Mouse (Mus musculus): ENCODE results near the gene Mecom. TPM values are rescaled to one million over a fixed set of nuclear protein-coding genes. Genes with fewer than 3 reads are reported as not detected.

Mecom gene
- polyA plus RNA-seq, 1 experiment from 2014 or later = 19.5 TPM

DNA sequence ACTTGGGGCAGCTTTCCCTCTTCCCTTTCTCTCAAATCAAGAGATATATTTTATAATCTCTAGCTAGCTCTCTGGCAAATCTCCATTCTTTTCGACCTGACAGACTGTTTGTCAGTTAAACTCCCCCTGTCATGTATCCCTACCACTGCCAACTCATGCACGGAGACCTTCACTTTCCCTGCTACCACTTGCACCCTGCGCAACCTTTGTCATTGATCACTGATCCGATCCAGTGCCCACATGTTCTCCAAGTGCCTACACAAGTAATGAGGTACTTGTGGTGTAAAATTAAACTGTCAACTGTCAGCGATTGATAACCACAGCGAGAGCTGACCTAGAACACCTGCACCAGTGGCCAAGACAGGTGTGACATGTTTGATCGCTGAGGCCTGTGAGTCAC is 95.3 kb downstream of the Mecom start:
- Histone ChIP-seq H3K4me2 (ENCODE audit: low read depth, low read length, severe bottlenecking) (no peak overlapping the region), H3K27ac (ENCODE audit: low read depth, low read length) (no peak overlapping the region), H3K4me1 (replicated peaks; ENCODE audit: control insufficient read depth, insufficient read depth, low read length) (no peaks in the 10 kb centered on the region), H3K4me3 (ENCODE audit: low read depth, low read length) (no peak overlapping the region), H3K9ac (ENCODE audit: low read length) (no peak overlapping the region), H3K9me3 (ENCODE audit: control insufficient read depth, low read length) (no peaks in the 10 kb centered on the region), H3K36me3 (ENCODE audit: control insufficient read depth, insufficient read depth, low read length) (no peaks in the 10 kb centered on the region), H3K27me3 (ENCODE audit: control insufficient read depth, insufficient read depth, low read length) (no peaks in the 10 kb centered on the region)
- WGBS = 89% methylated on average over 7 of the region's 7 CpGs
- ATAC-seq (replicated peaks; ENCODE audit: low FRiP score) = no peak
- no peak for DNase-seq (ENCODE audit: low spot score)

DNA sequence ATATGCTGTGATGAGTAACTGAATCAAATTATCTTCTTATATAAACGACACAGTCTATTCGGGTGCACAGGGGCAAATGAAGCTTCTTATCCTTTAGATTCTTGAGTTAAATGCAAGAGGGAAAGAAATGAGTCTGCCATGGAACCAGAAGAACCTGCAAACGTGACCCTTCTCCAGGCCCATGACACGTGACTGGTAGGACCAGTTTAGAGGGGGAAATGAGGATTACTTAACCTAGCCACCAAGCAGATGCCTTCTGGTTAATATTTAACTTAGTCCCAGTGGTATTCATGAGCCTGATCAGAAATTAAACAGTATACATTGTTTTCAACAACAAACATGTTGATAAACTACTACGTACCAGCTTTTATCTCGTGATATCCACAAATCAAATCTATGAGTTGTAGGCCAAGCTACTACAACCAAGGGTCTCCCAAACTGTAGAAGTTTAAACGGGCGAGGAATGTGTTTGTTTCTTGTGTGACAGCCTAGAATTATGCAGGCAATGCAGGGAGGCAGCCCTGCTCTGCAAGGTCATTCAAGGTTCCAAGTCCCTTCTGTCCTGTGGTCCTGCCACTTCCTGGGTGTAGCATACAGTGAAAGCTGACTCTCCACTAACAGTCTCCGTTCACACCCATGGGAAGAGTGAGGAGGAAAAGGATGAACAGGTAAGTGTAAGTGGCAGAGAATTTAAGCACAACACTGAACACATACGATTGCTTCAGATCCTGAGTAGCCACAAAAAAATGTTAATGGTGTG is 97.4 kb downstream of the Mecom start:
- Histone ChIP-seq H3K9ac (ENCODE audit: low read length) (no peak overlapping the region), H3K4me1 (replicated peaks; ENCODE audit: control insufficient read depth, insufficient read depth, low read length) (no peaks in the 10 kb centered on the region), H3K27ac (ENCODE audit: low read depth, low read length) (no peak overlapping the region), H3K4me3 (ENCODE audit: low read depth, low read length) (no peak overlapping the region), H3K4me2 (ENCODE audit: low read depth, low read length, severe bottlenecking) (no peak overlapping the region), H3K36me3 (ENCODE audit: control insufficient read depth, insufficient read depth, low read length) (no peaks in the 10 kb centered on the region), H3K9me3 (ENCODE audit: control insufficient read depth, low read length) (no peaks in the 10 kb centered on the region), H3K27me3 (ENCODE audit: control insufficient read depth, insufficient read depth, low read length) (no peaks in the 10 kb centered on the region)
- DNase-seq (ENCODE audit: low spot score) (no peak), ATAC-seq (replicated peaks; ENCODE audit: low FRiP score) (no peak)
- WGBS = 85% methylated on average over 10 of the region's 10 CpGs

DNA sequence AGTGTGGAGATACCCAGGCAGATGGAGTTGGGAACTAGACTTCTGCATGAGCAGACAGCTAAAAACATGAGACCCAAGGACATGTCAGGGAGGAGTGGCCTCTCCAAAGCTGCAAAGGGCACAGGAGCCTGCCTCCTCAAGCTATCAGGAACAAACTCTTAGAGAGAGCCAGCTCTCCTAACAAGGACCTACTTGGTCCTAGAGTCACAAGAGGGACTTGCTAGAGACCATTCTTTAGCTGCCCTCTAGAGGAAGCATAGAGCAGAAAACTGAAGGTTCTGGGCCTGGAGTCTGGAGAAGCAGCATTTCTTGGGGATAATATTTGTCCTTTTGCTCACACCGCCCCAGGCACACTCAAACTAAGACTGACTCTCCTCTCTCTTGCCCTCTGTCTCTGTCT is 99.2 kb downstream of the Mecom start:
- H3K4me2 ChIP-seq (ENCODE audit: low read depth, low read length, severe bottlenecking) = no peak overlapping the region

DNA sequence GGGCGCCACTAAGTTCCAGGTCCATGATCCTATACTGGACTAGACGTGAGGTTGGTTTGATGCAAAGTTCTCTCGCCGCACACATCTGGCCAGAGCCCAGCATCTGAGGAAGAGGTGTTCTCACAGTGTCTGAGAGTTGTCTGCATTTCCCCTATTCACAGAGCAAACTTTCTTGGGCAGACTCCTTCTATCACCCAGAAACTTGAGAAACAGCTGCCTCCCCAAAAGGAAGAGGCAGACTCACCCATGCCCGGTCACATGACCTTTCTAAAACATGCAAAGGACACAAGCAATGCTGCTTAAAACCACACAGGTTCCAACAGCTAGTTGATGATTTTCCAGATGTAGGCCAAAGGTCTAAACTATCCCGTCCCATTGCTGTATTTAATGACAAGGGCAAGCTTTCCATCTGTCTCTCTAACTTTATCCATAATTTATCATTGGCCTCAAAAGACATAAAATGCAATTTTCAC is 101.8 kb downstream of the Mecom start:
- Histone ChIP-seq H3K4me1 (replicated peaks; ENCODE audit: control insufficient read depth, insufficient read depth, low read length) (no peaks in the 10 kb centered on the region), H3K36me3 (ENCODE audit: control insufficient read depth, insufficient read depth, low read length) (no peaks in the 10 kb centered on the region), H3K4me2 (ENCODE audit: low read depth, low read length, severe bottlenecking) (no peak overlapping the region), H3K9me3 (ENCODE audit: control insufficient read depth, low read length) (no peaks in the 10 kb centered on the region), H3K27ac (ENCODE audit: low read depth, low read length) (no peak overlapping the region), H3K27me3 (ENCODE audit: control insufficient read depth, insufficient read depth, low read length) (no peaks in the 10 kb centered on the region), H3K4me3 (ENCODE audit: low read depth, low read length) (no peak overlapping the region), H3K9ac (ENCODE audit: low read length) (no peak overlapping the region)
- no peak for ATAC-seq (replicated peaks; ENCODE audit: low FRiP score)
- 93% methylated on average over 6 of the region's 6 CpGs for WGBS
- no peak for DNase-seq (ENCODE audit: low spot score)

More for the DNA sequence above, 99.2 kb downstream of the Mecom start:
- H3K9me3 ChIP-seq (ENCODE audit: control insufficient read depth, low read length) = no peaks in the 10 kb centered on the region
- no peak for ATAC-seq (replicated peaks; ENCODE audit: low FRiP score)
- WGBS = 78% methylated on average over 1 of the region's 1 CpGs
- no peaks in the 10 kb centered on the region for H3K27me3 ChIP-seq (ENCODE audit: control insufficient read depth, insufficient read depth, low read length)
- H3K9ac ChIP-seq (ENCODE audit: low read length) = no peak overlapping the region
- DNase-seq (ENCODE audit: low spot score) = no peak
- H3K4me3 ChIP-seq (ENCODE audit: low read depth, low read length) = no peak overlapping the region
- no peaks in the 10 kb centered on the region for H3K4me1 ChIP-seq (replicated peaks; ENCODE audit: control insufficient read depth, insufficient read depth, low read length)
- H3K27ac ChIP-seq (ENCODE audit: low read depth, low read length) = no peak overlapping the region
- H3K36me3 ChIP-seq (ENCODE audit: control insufficient read depth, insufficient read depth, low read length) = no peaks in the 10 kb centered on the region

DNA sequence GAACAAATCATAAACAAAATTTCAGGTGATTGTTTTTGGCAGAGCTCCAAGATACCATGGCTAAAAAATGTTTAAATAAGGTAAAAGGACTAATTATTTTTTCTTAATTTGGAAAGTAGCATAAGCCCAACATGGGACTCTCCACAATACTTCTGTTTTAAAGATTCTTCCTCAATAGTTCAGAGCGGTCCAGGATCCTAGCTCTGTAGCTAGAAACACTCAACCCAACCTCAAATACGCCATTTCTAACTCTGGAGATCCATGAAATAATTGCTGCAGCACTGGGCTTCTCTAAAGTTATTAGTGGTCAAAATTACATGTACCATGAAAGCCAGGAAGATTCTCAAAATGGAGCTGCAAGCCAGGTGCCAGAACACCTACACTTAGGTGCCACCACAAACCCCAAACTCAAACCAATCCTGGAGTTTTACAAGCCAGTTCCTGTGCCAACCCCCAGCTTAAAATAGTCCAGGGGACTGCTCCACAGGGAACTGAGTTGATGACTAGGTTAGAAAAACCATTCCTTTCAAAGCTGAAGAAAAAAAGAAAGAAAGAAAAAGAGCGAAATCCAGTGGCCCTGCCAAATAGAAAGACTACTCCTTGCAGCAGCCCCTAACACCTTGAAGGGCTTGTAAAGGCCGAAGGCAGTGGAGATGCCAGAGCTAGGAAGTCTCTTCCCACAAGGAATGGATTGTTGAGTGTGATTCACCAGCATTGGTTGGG is 102.4 kb downstream of the Mecom start:
- no peak for DNase-seq (ENCODE audit: low spot score)
- H3K27ac ChIP-seq (ENCODE audit: low read depth, low read length) = no peak overlapping the region
- 90% methylated on average over 4 of the region's 4 CpGs for WGBS
- H3K27me3 ChIP-seq (ENCODE audit: control insufficient read depth, insufficient read depth, low read length) = no peaks in the 10 kb centered on the region
- no peaks in the 10 kb centered on the region for H3K36me3 ChIP-seq (ENCODE audit: control insufficient read depth, insufficient read depth, low read length)
- no peak overlapping the region for H3K9ac ChIP-seq (ENCODE audit: low read length)
- H3K4me1 ChIP-seq (replicated peaks; ENCODE audit: control insufficient read depth, insufficient read depth, low read length) = no peaks in the 10 kb centered on the region
- H3K4me3 ChIP-seq (ENCODE audit: low read depth, low read length) = no peak overlapping the region
- H3K9me3 ChIP-seq (ENCODE audit: control insufficient read depth, low read length) = no peaks in the 10 kb centered on the region
- no peak overlapping the region for H3K4me2 ChIP-seq (ENCODE audit: low read depth, low read length, severe bottlenecking)
- no peak for ATAC-seq (replicated peaks; ENCODE audit: low FRiP score)

DNA sequence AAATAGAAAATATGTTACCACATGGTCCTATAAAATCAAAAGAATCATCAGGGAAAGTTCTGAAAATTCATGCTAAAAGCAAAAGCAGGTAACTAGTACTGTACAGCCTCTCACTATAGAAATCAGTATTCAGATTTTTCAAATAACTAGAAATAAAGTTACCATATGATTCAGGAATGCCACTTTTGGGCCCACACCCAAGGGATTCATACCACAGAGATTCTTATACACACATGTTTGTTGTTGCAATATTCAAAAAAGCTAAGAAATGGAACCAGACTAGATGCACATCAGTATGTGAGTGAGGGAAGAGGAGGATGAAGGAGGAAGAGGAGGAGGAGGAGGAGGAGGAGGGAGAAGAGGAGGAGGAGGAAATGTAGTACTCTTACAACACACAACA is 106.2 kb downstream of the Mecom start:
- Histone ChIP-seq H3K4me3 (ENCODE audit: low read depth, low read length) (no peak overlapping the region), H3K9me3 (ENCODE audit: control insufficient read depth, low read length) (no peaks in the 10 kb centered on the region), H3K4me1 (replicated peaks; ENCODE audit: control insufficient read depth, insufficient read depth, low read length) (no peaks in the 10 kb centered on the region; the same call in 1 of the 2 replicates), H3K27me3 (ENCODE audit: control insufficient read depth, insufficient read depth, low read length) (no peaks in the 10 kb centered on the region), H3K9ac (ENCODE audit: low read length) (no peak overlapping the region), H3K27ac (ENCODE audit: low read depth, low read length) (no peak overlapping the region), H3K4me2 (ENCODE audit: low read depth, low read length, severe bottlenecking) (no peak overlapping the region), H3K36me3 (ENCODE audit: control insufficient read depth, insufficient read depth, low read length) (no peaks in the 10 kb centered on the region)
- DNase-seq (ENCODE audit: low spot score) (no peak), ATAC-seq (replicated peaks; ENCODE audit: low FRiP score) (no peak)

DNA sequence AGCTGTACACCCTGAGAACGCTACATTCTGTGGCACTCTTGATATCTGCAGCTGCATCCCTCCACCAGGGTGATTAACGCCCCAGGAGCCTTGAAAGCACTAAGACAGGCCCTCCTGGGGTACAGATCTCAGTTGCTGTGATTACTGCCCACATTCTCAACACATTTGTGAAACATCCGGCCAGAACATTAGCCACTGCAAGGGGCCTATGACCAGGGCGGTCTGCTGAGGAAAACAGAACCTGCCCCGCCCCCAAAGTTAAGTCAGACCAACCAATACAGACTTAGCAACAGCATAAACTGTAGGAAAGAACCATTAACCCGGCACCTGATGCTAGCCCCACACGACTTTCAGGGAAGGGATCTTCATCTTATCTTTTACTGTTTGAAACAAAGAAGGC is 109.8 kb downstream of the Mecom start:
- no peak for DNase-seq (ENCODE audit: low spot score)
- ATAC-seq (replicated peaks; ENCODE audit: low FRiP score) = no peak
- no peaks in the 10 kb centered on the region for H3K27me3 ChIP-seq (ENCODE audit: control insufficient read depth, insufficient read depth, low read length)
- H3K27ac ChIP-seq (ENCODE audit: low read depth, low read length) = no peak overlapping the region
- H3K9me3 ChIP-seq (ENCODE audit: control insufficient read depth, low read length) = no peaks in the 10 kb centered on the region
- 50% methylated on average over 7 of the region's 7 CpGs for WGBS
- no peaks in the 10 kb centered on the region for H3K36me3 ChIP-seq (ENCODE audit: control insufficient read depth, insufficient read depth, low read length)
- H3K4me3 ChIP-seq (ENCODE audit: low read depth, low read length) = no peak overlapping the region
- no peak overlapping the region for H3K4me2 ChIP-seq (ENCODE audit: low read depth, low read length, severe bottlenecking)
- no peak overlapping the region for H3K9ac ChIP-seq (ENCODE audit: low read length)
- no peaks in the 10 kb centered on the region; the same call in 1 of the 2 replicates for H3K4me1 ChIP-seq (replicated peaks; ENCODE audit: control insufficient read depth, insufficient read depth, low read length)

DNA sequence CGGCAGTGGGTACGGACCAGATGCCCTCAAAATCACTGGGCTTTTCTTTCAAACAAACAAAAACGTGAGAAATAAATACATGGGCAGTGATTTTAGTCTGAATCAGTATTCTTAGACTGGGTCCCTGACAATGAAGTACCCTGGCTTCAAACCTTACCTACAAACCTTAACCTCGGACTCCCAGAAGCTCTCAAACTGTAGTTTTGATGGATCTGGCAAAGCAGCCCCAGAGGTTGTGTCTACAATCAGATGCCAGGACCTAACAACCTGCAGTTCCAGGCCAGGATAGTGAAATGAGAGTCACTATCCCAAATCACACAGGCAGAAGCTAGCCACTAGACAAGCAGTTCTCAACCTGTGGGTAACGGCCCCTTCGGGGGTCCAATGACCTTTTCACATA is 111.2 kb downstream of the Mecom start:
- Histone ChIP-seq H3K9me3 (ENCODE audit: control insufficient read depth, low read length) (no peaks in the 10 kb centered on the region), H3K4me2 (ENCODE audit: low read depth, low read length, severe bottlenecking) (no peak overlapping the region), H3K27me3 (ENCODE audit: control insufficient read depth, insufficient read depth, low read length) (no peaks in the 10 kb centered on the region), H3K27ac (ENCODE audit: low read depth, low read length) (no peak overlapping the region), H3K36me3 (ENCODE audit: control insufficient read depth, insufficient read depth, low read length) (no peaks in the 10 kb centered on the region), H3K9ac (ENCODE audit: low read length) (no peak overlapping the region), H3K4me1 (replicated peaks; ENCODE audit: control insufficient read depth, insufficient read depth, low read length) (no peaks in the 10 kb centered on the region; the same call in 1 of the 2 replicates), H3K4me3 (ENCODE audit: low read depth, low read length) (no peak overlapping the region)
- DNase-seq (ENCODE audit: low spot score) = no peak
- WGBS = 71% methylated on average over 6 of the region's 6 CpGs
- ATAC-seq (replicated peaks; ENCODE audit: low FRiP score) = no peak
